Mouse (Mus musculus): ENCODE results near the gene Urad. TPM values are rescaled to one million over a fixed set of nuclear protein-coding genes. Genes with fewer than 3 reads are reported as not detected.

Urad gene
- 0.24 TPM in 1 of 2 replicates, not detected in the other for polyA plus RNA-seq (2015; fragmentation: Nextera tagmentation; extraction: Ambion mirVana)

DNA sequence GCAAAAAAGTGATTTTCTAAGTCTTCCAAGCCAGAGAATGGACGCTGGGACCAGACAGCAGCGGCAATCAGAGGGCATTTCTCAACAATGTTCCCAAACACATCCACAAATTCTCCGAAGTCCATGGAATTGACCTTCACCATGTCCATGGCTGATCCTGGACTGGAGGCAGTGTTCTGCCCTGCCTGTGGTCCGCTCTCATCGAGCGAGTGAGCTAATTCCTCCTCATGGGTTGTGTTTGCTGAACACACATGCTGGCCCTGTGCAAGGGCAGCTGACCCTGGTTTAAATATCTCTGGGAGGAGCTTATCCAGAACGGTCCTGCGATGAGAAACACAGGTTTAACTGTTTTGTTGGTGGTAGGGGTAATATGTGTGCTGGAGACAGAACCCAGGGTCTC, at the start of gene Urad:
Gene Urad (minus strand): TSS at position 258 of the 400 bp plus-strand sequence.
- Histone ChIP-seq H3K4me2 (no peak within 1 kb of the TSS), H3K36me3 (no peaks in the 10 kb centered on the region), H3K4me3 (replicated peaks) (no peak within 1 kb of the TSS), H3K27ac (replicated peaks) (no peak within 1 kb of the TSS), H3K27me3 (replicated peaks) (peaks cover 51% of the 10 kb centered on the region), H3K4me1 (no peaks in the 10 kb centered on the region), H3K9me3 (replicated peaks) (no peaks in the 10 kb centered on the region), H3K9ac (replicated peaks) (no peak within 1 kb of the TSS)
- WGBS, result 80% methylated on average over 8 of the region's 8 CpGs
- ATAC-seq (ENCODE audit: low FRiP score), result no peak

GRCm38 (mm10) chr5:147370276-147370675, 48.0 kb upstream of the Urad start:
- Histone ChIP-seq H3K9ac (replicated peaks) (no peak overlapping the region), H3K4me2 (no peak overlapping the region), H3K4me3 (replicated peaks) (no peak overlapping the region), H3K9me3 (replicated peaks) (no peaks in the 10 kb centered on the region), H3K27me3 (replicated peaks) (no peaks in the 10 kb centered on the region), H3K27ac (replicated peaks) (no peak overlapping the region), H3K36me3 (no peaks in the 10 kb centered on the region), H3K4me1 (no peaks in the 10 kb centered on the region)
- no peak for ATAC-seq (ENCODE audit: low FRiP score)
- WGBS, result 78% methylated on average over 8 of the region's 8 CpGs

- H3K4me2 ChIP-seq, result no peak overlapping the region
- WGBS, result 88% methylated on average over 6 of the region's 6 CpGs
Observed at GRCm38 (mm10) chr5:147368221-147368620, 46.0 kb upstream of the Urad start.

DNA sequence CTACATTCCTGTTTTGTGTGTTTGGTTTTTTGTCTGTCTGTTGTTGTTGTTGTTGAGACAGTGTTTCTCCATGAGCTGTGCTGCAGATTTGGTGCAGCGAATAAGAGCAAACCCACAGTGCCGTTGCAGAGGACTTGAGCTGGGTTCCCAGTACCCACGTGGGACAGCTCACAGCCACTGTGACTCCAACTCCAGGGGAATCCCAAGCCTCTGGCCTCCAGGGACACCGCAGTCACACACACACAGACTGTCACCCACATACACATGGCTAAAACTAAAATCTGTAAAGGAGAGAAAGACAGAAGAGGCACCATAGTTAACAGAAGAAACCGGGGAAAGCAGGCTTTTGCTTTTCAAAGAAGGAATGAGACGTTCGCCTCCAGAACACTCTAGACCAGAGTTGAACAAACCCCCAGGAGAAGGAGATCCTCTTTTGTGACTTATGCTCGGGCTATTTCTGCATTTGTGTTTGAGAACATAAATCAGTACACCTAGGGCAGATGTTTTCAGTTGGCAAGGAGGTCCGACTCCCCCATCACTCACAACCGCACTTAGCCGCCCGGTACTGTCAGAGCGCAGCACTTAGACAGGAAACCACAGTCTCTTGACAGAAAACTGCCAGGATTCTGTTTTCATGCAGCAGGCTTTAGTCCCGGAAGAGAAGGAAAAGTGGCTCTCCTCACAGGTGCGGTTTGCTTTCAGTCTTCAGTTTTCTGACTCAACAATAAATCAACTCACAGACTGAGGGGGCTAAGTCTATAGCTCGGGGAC, 43.9 kb upstream of the Urad start:
- no peak overlapping the region for H3K9ac ChIP-seq (replicated peaks)
- H3K36me3 ChIP-seq, result no peaks in the 10 kb centered on the region
- no peaks in the 10 kb centered on the region for H3K27me3 ChIP-seq (replicated peaks)
- H3K4me1 ChIP-seq, result no peaks in the 10 kb centered on the region
- 69% methylated on average over 16 of the region's 16 CpGs for WGBS
- H3K9me3 ChIP-seq (replicated peaks), result no peaks in the 10 kb centered on the region
- no peak overlapping the region for H3K4me2 ChIP-seq
- H3K27ac ChIP-seq (replicated peaks), result no peak overlapping the region
- H3K4me3 ChIP-seq (replicated peaks), result no peak overlapping the region
- no peak for ATAC-seq (ENCODE audit: low FRiP score)

More at GRCm38 (mm10) chr5:147368221-147368620, 46.0 kb upstream of the Urad start:
- H3K4me1 ChIP-seq, result no peaks in the 10 kb centered on the region
- H3K4me3 ChIP-seq (replicated peaks), result no peak overlapping the region
- no peak for ATAC-seq (ENCODE audit: low FRiP score)
- H3K9ac ChIP-seq (replicated peaks), result no peak overlapping the region
- no peak overlapping the region for H3K27ac ChIP-seq (replicated peaks)
- H3K9me3 ChIP-seq (replicated peaks), result no peaks in the 10 kb centered on the region
- H3K36me3 ChIP-seq, result no peaks in the 10 kb centered on the region
- H3K27me3 ChIP-seq (replicated peaks), result no peaks in the 10 kb centered on the region

DNA sequence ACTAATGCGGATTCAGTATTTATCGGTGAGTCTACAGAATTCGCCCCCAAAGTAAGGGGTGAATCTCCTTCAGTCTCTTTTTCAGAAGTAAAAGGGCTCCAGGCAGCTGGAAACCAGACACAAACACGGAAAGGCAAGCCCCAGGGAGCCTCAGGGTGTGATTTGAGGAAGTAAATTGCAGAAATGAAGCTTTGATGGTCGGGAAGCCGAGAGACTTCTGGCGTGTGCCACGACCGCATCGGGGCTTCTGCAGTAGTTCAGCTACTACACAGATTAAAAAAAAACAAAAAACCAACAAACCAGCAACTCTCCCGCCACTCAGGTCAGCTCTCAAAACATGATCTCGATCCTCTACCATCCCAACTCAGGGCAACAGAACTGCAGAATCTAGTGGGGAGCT, 40.8 kb upstream of the Urad start:
- Histone ChIP-seq H3K4me1 (no peaks in the 10 kb centered on the region), H3K4me3 (replicated peaks) (no peak overlapping the region), H3K4me2 (no peak overlapping the region), H3K36me3 (no peaks in the 10 kb centered on the region), H3K27ac (replicated peaks) (no peak overlapping the region), H3K9ac (replicated peaks) (no peak overlapping the region), H3K27me3 (replicated peaks) (no peaks in the 10 kb centered on the region), H3K9me3 (replicated peaks) (no peaks in the 10 kb centered on the region)
- no peak for ATAC-seq (ENCODE audit: low FRiP score)
- 70% methylated on average over 12 of the region's 12 CpGs for WGBS

- Histone ChIP-seq H3K4me1 (no peaks in the 10 kb centered on the region), H3K27me3 (replicated peaks) (no peaks in the 10 kb centered on the region), H3K9me3 (replicated peaks) (no peaks in the 10 kb centered on the region), H3K4me2 (no peak overlapping the region), H3K9ac (replicated peaks) (no peak overlapping the region), H3K36me3 (no peaks in the 10 kb centered on the region), H3K27ac (replicated peaks) (no peak overlapping the region), H3K4me3 (replicated peaks) (no peak overlapping the region)
- WGBS, result 85% methylated on average over 11 of the region's 11 CpGs
- ATAC-seq (ENCODE audit: low FRiP score), result no peak
Observed at GRCm38 (mm10) chr5:147358481-147358880, 36.2 kb upstream of the Urad start.

DNA sequence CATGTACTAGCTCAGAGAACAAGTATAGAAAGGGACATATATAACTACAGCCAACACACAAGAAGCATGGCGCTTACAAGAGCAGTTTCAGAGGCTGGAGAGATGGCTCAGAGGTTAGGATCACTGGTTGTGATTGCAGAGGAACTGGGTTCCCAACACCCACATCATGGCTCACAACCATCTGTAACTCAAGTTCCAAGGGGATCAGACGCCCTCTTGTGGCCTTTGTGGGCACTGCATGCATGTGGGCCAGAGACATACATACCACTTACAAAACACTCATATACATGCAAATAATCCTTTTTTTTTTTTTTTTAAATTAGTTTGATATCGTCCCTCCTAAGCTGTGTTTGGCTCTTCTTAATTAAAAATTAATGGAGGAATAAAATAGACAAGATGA, 35.3 kb upstream of the Urad start:
- WGBS, result 39% methylated on average over 3 of the region's 3 CpGs
- no peaks in the 10 kb centered on the region for H3K36me3 ChIP-seq
- no peak overlapping the region for H3K9ac ChIP-seq (replicated peaks)
- H3K4me2 ChIP-seq, result no peak overlapping the region
- H3K4me1 ChIP-seq, result no peaks in the 10 kb centered on the region
- no peaks in the 10 kb centered on the region for H3K27me3 ChIP-seq (replicated peaks)
- H3K27ac ChIP-seq (replicated peaks), result no peak overlapping the region
- no peak overlapping the region for H3K4me3 ChIP-seq (replicated peaks)
- ATAC-seq (ENCODE audit: low FRiP score), result no peak
- no peaks in the 10 kb centered on the region for H3K9me3 ChIP-seq (replicated peaks)

GRCm38 (mm10) chr5:147356260-147357055, 34.2 kb upstream of the Urad start:
- Histone ChIP-seq H3K4me3 (replicated peaks) (no peak overlapping the region), H3K4me2 (no peak overlapping the region), H3K36me3 (no peaks in the 10 kb centered on the region), H3K27ac (replicated peaks) (no peak overlapping the region), H3K4me1 (no peaks in the 10 kb centered on the region), H3K9me3 (replicated peaks) (no peaks in the 10 kb centered on the region), H3K27me3 (replicated peaks) (no peaks in the 10 kb centered on the region), H3K9ac (replicated peaks) (no peak overlapping the region)
- ATAC-seq (ENCODE audit: low FRiP score), result no peak
- WGBS, result 94% methylated on average over 13 of the region's 13 CpGs

DNA sequence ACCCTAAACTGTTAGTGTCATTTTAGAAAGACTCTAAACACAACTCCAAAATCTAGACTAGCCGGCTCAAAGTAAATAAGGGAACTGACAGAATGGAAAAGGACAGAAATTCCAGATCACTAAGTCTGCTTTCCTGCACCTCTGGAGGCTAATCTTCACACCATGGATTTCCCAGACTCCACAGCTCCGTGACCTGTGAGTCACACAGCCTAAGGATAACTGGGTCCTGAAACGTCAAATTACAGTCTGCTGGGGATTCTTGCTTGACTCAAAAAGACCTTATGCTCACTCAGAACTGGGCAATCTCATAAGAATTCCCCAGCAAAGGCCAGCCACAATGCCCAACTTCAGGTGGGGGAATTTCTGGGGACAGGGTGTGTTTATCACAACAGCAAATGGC, 33.5 kb upstream of the Urad start:
- 87% methylated on average over 3 of the region's 3 CpGs for WGBS
- ATAC-seq (ENCODE audit: low FRiP score), result no peak
- Histone ChIP-seq H3K9ac (replicated peaks) (no peak overlapping the region), H3K27me3 (replicated peaks) (no peaks in the 10 kb centered on the region), H3K9me3 (replicated peaks) (no peaks in the 10 kb centered on the region), H3K27ac (replicated peaks) (no peak overlapping the region), H3K4me1 (no peaks in the 10 kb centered on the region), H3K4me2 (no peak overlapping the region), H3K36me3 (no peaks in the 10 kb centered on the region), H3K4me3 (replicated peaks) (no peak overlapping the region)

- no peak for ATAC-seq (ENCODE audit: low FRiP score)
- H3K36me3 ChIP-seq, result no peaks in the 10 kb centered on the region
- no peaks in the 10 kb centered on the region for H3K27me3 ChIP-seq (replicated peaks)
- H3K4me2 ChIP-seq, result no peak overlapping the region
- H3K4me3 ChIP-seq (replicated peaks), result no peak overlapping the region
- 74% methylated on average over 8 of the region's 8 CpGs for WGBS
- H3K4me1 ChIP-seq, result no peaks in the 10 kb centered on the region
- H3K9me3 ChIP-seq (replicated peaks), result no peaks in the 10 kb centered on the region
- H3K27ac ChIP-seq (replicated peaks), result no peak overlapping the region
- H3K9ac ChIP-seq (replicated peaks), result no peak overlapping the region
Observed at GRCm38 (mm10) chr5:147354985-147355384, 32.7 kb upstream of the Urad start.

DNA sequence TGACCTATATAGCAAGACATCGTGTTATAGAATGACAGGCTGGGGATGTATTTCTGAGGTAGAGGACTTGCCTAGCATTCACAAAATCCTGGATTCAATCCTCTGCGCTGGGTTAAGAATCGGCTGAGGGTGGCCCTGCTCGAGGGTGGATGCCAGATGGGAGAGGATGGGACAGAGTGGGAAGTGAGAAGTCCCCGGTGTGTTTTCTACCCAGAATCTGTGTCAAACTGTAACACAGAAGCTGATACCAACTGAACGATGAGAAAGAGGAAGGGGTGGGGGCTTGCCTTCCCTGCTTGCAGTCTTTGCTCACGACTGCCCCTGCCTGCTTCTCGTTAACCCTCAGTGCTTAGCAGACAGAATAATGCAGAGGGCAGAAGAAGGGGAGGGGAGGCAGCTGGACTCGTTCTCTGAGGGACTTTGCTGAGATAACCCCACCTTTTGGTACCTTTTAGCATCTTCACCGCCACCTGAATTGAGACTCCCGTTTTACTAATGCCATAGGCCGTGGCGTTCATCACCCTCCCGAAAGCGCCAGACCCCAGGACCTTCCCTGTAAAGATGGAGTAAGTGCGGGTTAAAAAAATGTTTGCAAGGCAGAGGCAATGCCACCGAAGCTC, 32.0 kb upstream of the Urad start:
- no peak for ATAC-seq (ENCODE audit: low FRiP score)
- H3K36me3 ChIP-seq, result no peaks in the 10 kb centered on the region

GRCm38 (mm10) chr5:147351931-147352330, 29.7 kb upstream of the Urad start:
- H3K9me3 ChIP-seq (replicated peaks), result no peaks in the 10 kb centered on the region

More for the DNA sequence above, 32.0 kb upstream of the Urad start:
- WGBS, result 69% methylated on average over 17 of the region's 17 CpGs
- no peaks in the 10 kb centered on the region for H3K4me1 ChIP-seq
- no peaks in the 10 kb centered on the region for H3K27me3 ChIP-seq (replicated peaks)
- H3K4me3 ChIP-seq (replicated peaks), result no peak overlapping the region
- H3K9me3 ChIP-seq (replicated peaks), result no peaks in the 10 kb centered on the region
- no peak overlapping the region for H3K4me2 ChIP-seq
- no peak overlapping the region for H3K27ac ChIP-seq (replicated peaks)
- H3K9ac ChIP-seq (replicated peaks), result no peak overlapping the region

More at GRCm38 (mm10) chr5:147351931-147352330, 29.7 kb upstream of the Urad start:
- H3K9ac ChIP-seq (replicated peaks), result no peak overlapping the region
- 90% methylated on average over 8 of the region's 8 CpGs for WGBS
- ATAC-seq (ENCODE audit: low FRiP score), result no peak
- H3K36me3 ChIP-seq, result no peaks in the 10 kb centered on the region
- no peaks in the 10 kb centered on the region for H3K4me1 ChIP-seq
- H3K27ac ChIP-seq (replicated peaks), result no peak overlapping the region
- no peaks in the 10 kb centered on the region for H3K27me3 ChIP-seq (replicated peaks)
- H3K4me3 ChIP-seq (replicated peaks), result no peak overlapping the region
- H3K4me2 ChIP-seq, result no peak overlapping the region
